28 mouse cellular contexts compared by ENCODE assay signal in the genomic region with DNA sequence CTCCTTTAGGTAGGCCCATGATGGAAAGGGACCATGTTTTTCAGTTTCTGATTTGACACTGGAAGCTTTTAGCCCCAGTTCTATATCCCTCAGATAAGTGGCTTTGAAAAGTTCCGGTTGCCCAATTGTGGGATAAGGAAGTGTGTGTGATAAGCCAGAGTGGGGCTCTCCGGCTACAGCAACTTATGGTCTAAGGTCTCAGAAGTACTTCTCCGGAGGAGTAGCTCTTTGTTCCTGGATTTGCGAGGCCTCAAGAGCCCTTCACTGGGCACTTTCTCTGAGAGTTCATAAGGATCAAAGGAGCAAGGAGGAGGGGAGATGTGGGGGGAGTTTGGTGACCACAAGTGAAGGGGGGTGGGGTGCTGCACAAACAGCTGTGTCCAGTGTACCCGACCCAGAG.
A peak's percentile ranks its signal among the peaks of the same experiment; 100 is the strongest.
DNase-seq lines count a peak whose midpoint lies in the region; ATAC-seq and TF ChIP-seq lines count a peak whose summit lies in the region.
"Had no signal": no experiment of that assay in that cellular context is flagged by ENCODE, and none has a peak within 500 bp of the region (broad histone marks: within the 10 kb centered on the region; RNA-seq: fewer than 3 reads in every experiment).

No protein-coding gene starts in this region.

- WGBS in heart, embryonic 10.5 days: 27% methylated on average over 5 of the region's 5 CpGs
- WGBS in heart, embryonic 12.5 days: 24% methylated on average over 5 of the region's 5 CpGs
- WGBS in lung, postnatal 0 days: 52% methylated on average over 5 of the region's 5 CpGs

- TF ChIP-seq EP300 in lung, postnatal 0 days (IDR thresholded peaks at IDR 0.05): peak; percentile 96

- TF ChIP-seq CTCF in lung, postnatal 0 days (IDR thresholded peaks at IDR 0.05): no peak
- TF ChIP-seq CTCF in layer of hippocampus, adult 2 months (conservative IDR thresholded peaks at IDR 0.05): no peak

- no peak for ATAC-seq in heart, embryonic 12.5 days (ENCODE audit: insufficient number of reproducible peaks, low FRiP score)
- peak; percentile 86 for ATAC-seq in lung, postnatal 0 days
- ATAC-seq: inflammation-experienced regulatory T-cells, adult 6 months; midbrain, embryonic 13.5 days had no signal

- H3K4me3 ChIP-seq in heart, embryonic 10.5 days: no peak overlapping the region
- no peak overlapping the region for H3K4me3 ChIP-seq in heart, embryonic 12.5 days
- no peak overlapping the region for H3K4me3 ChIP-seq in lung, postnatal 0 days (ENCODE audit: low read depth, low read length)
- H3K4me3 ChIP-seq in layer of hippocampus, adult 2 months: no peak overlapping the region
- H3K4me3 ChIP-seq: embryonic facial prominence, embryonic 10.5 days; embryonic facial prominence, embryonic 15.5 days; forebrain, embryonic 12.5 days; left cerebral cortex, adult 2 months; limb, embryonic 13.5 days; megakaryocyte, embryonic 14.5 days; midbrain, embryonic 13.5 days; neural tube, embryonic 15.5 days had no signal

- no peaks in the 10 kb centered on the region for H3K36me3 ChIP-seq in heart, embryonic 10.5 days
- no peaks in the 10 kb centered on the region for H3K36me3 ChIP-seq in heart, embryonic 12.5 days
- H3K36me3 ChIP-seq in lung, postnatal 0 days (ENCODE audit: insufficient read depth, low read length): no peaks in the 10 kb centered on the region
- H3K36me3 ChIP-seq: embryonic facial prominence, embryonic 10.5 days; embryonic facial prominence, embryonic 15.5 days; forebrain, embryonic 12.5 days; limb, embryonic 13.5 days; midbrain, embryonic 13.5 days; neural tube, embryonic 15.5 days had no signal

- H3K9ac ChIP-seq in heart, embryonic 12.5 days: no peak overlapping the region
- no peak overlapping the region for H3K9ac ChIP-seq in lung, postnatal 0 days (replicated peaks; ENCODE audit: low read depth)
- H3K9ac ChIP-seq: embryonic facial prominence, embryonic 15.5 days; forebrain, embryonic 12.5 days; hindbrain, embryonic 14.5 days; limb, embryonic 13.5 days; midbrain, embryonic 13.5 days; neural tube, embryonic 15.5 days had no signal

- peaks cover 13% of the 10 kb centered on the region; the same call in 1 of the 2 replicates for H3K27me3 ChIP-seq in heart, embryonic 10.5 days (ENCODE audit: insufficient read depth, poor library complexity, severe bottlenecking)
- H3K27me3 ChIP-seq in heart, embryonic 12.5 days (replicated peaks): no peaks in the 10 kb centered on the region
- H3K27me3 ChIP-seq in lung, postnatal 0 days (replicated peaks; ENCODE audit: insufficient read depth, low read length): no peaks in the 10 kb centered on the region
- H3K27me3 ChIP-seq: embryonic facial prominence, embryonic 15.5 days; limb, embryonic 13.5 days; neural tube, embryonic 15.5 days had no signal

- peaks cover 53% of the 10 kb centered on the region for H3K4me1 ChIP-seq in heart, embryonic 10.5 days
- H3K4me1 ChIP-seq in heart, embryonic 12.5 days (replicated peaks): peaks cover 37% of the 10 kb centered on the region
- peaks cover 11% of the 10 kb centered on the region; the same call in 1 of the 2 replicates for H3K4me1 ChIP-seq in lung, postnatal 0 days (ENCODE audit: insufficient read depth, low read depth, low read length)
- H3K4me1 ChIP-seq: neural tube, embryonic 15.5 days had no signal

- no peak for DNase-seq in heart, embryonic 10.5 days (ENCODE audit: low spot score)
- peak; percentile 76 to 83 for DNase-seq in lung, adult 18-20 months
- DNase-seq in lung, postnatal 0 days (ENCODE audit: low spot score): peak; percentile 91
- DNase-seq in lung, postnatal 4 days: peak; percentile 69 to 80
- DNase-seq in left cerebral cortex, postnatal 10 days (ENCODE audit: extremely low spot score in 1 of 2, low spot score in 2 of 2): no peak
- no peak for DNase-seq in layer of hippocampus, adult 2 months (ENCODE audit: low spot score in 2 of 2)
- DNase-seq: adrenal gland, postnatal 10 days; cerebellum, adult 8-10 months; cerebellum, postnatal 25 days; gastrocnemius, postnatal 14 days; heart, postnatal 4 days; kidney, adult 8-10 months; kidney, postnatal 10 days; layer of hippocampus, adult 9-11 months; retina, postnatal 1 day; right cerebral cortex, postnatal 14 days had no signal

- H3K27ac ChIP-seq in heart, embryonic 10.5 days: 0 out of 2 replicates have a peak overlapping the region, but pooled peaks have one; percentile 7
- no peak overlapping the region for H3K27ac ChIP-seq in heart, embryonic 12.5 days (ENCODE audit: poor library complexity, severe bottlenecking)
- no peak overlapping the region for H3K27ac ChIP-seq in lung, postnatal 0 days (ENCODE audit: low read length)
- H3K27ac ChIP-seq in layer of hippocampus, adult 2 months: no peak overlapping the region
- H3K27ac ChIP-seq: embryonic facial prominence, embryonic 10.5 days; embryonic facial prominence, embryonic 15.5 days; forebrain, embryonic 12.5 days; hindbrain, embryonic 14.5 days; left cerebral cortex, adult 2 months; limb, embryonic 13.5 days; midbrain, embryonic 13.5 days; neural tube, embryonic 15.5 days had no signal

- H3K9me3 ChIP-seq in heart, embryonic 10.5 days: no peaks in the 10 kb centered on the region
- H3K9me3 ChIP-seq in heart, embryonic 12.5 days (replicated peaks): peaks cover 3% of the 10 kb centered on the region; the same call in 1 of the 2 replicates
- no peaks in the 10 kb centered on the region for H3K9me3 ChIP-seq in lung, postnatal 0 days (ENCODE audit: low read length)
- H3K9me3 ChIP-seq: embryonic facial prominence, embryonic 10.5 days; embryonic facial prominence, embryonic 15.5 days; forebrain, embryonic 12.5 days; limb, embryonic 13.5 days; midbrain, embryonic 13.5 days; neural tube, embryonic 15.5 days had no signal

- H3K4me2 ChIP-seq in heart, embryonic 12.5 days: no peak overlapping the region
- H3K4me2 ChIP-seq in lung, postnatal 0 days (replicated peaks; ENCODE audit: low read depth, low read length): no peak overlapping the region
- H3K4me2 ChIP-seq: embryonic facial prominence, embryonic 15.5 days; forebrain, embryonic 12.5 days; hindbrain, embryonic 14.5 days; limb, embryonic 13.5 days; liver, embryonic 11.5 days; midbrain, embryonic 13.5 days; neural tube, embryonic 15.5 days had no signal

- intact Hi-C loops in left cerebral cortex, postnatal 10 days (cut with DNase I): no loop called here

Comparison
In these comparisons a context has a peak if more than half of its experiments do, and no peak if none do; other contexts are left out.
1. DNase-seq: peak in lung, adult 18-20 months (2 of 2), lung, postnatal 0 days (single experiment) and lung, postnatal 4 days (2 of 2); none in heart, embryonic 10.5 days (single experiment), left cerebral cortex, postnatal 10 days (0 of 2) and layer of hippocampus, adult 2 months (0 of 2).